18 mouse cellular contexts compared by ENCODE assay signal in the genomic region with DNA sequence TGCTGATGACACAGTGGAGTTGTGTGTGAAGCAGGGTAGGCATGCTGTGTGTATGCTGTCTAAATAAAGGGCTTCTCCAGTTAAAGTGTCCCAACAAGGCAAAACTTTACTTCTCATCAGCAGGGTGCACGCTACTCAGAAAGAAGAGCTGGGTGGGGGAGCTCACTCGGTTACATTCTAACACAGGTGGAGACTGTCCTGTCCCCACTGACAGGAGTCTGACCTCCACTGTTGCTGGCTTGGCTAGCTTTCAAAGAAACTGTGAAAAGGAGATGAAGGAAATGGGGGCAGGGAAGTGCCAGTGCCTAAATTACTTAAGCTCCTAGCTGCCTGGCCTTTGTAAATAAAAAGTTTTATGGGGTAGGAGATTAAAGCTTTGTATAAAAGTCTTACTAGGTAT.
"Had no signal": no experiment of that assay in that cellular context is flagged by ENCODE, and none has a peak within 500 bp of the region (broad histone marks: within the 10 kb centered on the region; RNA-seq: fewer than 3 reads in every experiment).

No protein-coding gene starts in this region.

- H3K4me1 ChIP-seq: liver, embryonic 13.5 days; lung, embryonic 15.5 days; megakaryocyte, embryonic 14.5 days; midbrain, embryonic 15.5 days; neural tube, embryonic 12.5 days; stomach, embryonic 15.5 days had no signal

- H3K36me3 ChIP-seq: limb, embryonic 12.5 days; lung, embryonic 15.5 days; midbrain, embryonic 15.5 days; neural tube, embryonic 12.5 days had no signal

- H3K9ac ChIP-seq: limb, embryonic 12.5 days; liver, embryonic 13.5 days; liver, postnatal 0 days; lung, embryonic 15.5 days; midbrain, embryonic 15.5 days; neural tube, embryonic 12.5 days; stomach, embryonic 15.5 days had no signal

- ATAC-seq: liver, postnatal 0 days; midbrain, embryonic 15.5 days had no signal

- H3K4me2 ChIP-seq: limb, embryonic 12.5 days; liver, embryonic 13.5 days; lung, embryonic 15.5 days; midbrain, embryonic 11.5 days; midbrain, embryonic 15.5 days; neural tube, embryonic 12.5 days; stomach, embryonic 15.5 days had no signal

- H3K27ac ChIP-seq: layer of hippocampus, adult 2 months; limb, embryonic 12.5 days; liver, embryonic 13.5 days; lung, embryonic 15.5 days; macrophage; midbrain, embryonic 15.5 days; neural tube, embryonic 12.5 days; stomach, embryonic 15.5 days had no signal

- H3K4me3 ChIP-seq: layer of hippocampus, adult 2 months; limb, embryonic 12.5 days; liver, embryonic 13.5 days; lung, embryonic 15.5 days; megakaryocyte, embryonic 14.5 days; midbrain, embryonic 15.5 days; neural tube, embryonic 12.5 days; stomach, embryonic 15.5 days had no signal

- H3K9me3 ChIP-seq: limb, embryonic 12.5 days; liver, embryonic 13.5 days; lung, embryonic 15.5 days; megakaryocyte, embryonic 14.5 days; midbrain, embryonic 15.5 days; neural tube, embryonic 12.5 days; stomach, embryonic 15.5 days had no signal

- H3K27me3 ChIP-seq: limb, embryonic 12.5 days; liver, embryonic 13.5 days; lung, embryonic 15.5 days; megakaryocyte, embryonic 14.5 days; midbrain, embryonic 15.5 days; neural tube, embryonic 12.5 days; stomach, embryonic 15.5 days had no signal

- DNase-seq: kidney, postnatal 10 days; kidney, postnatal 4 days; liver; liver, embryonic 13.5 days; liver, postnatal 0 days; lung, postnatal 14 days; right cerebral cortex, postnatal 4 days; spleen, adult 18-20 months; thymus, postnatal 4 days had no signal
